Mouse (Mus musculus): ENCODE results near the gene Zbtb8a.

GRCm38 (mm10) chr4:129335216-129336074 is 42.5 kb downstream of the Zbtb8a start, which contains the start of the genes Rbbp4 and Zbtb8os:
- peak; percentile 71; the same call in 1 of the 2 replicates for TF ChIP-seq EP300 (IDR thresholded peaks at IDR 0.05; ENCODE audit: insufficient read depth, low read depth, low read length)
- TF ChIP-seq POLR2A (IDR thresholded peaks at IDR 0.05; ENCODE audit: insufficient read depth, low read length) = peak; percentile 58
